Comparison of ENCODE assay signal across 8 mouse cellular contexts in genomic region chr10:53629247-53629917, GRCm38 (mm10). TPM values are rescaled to one million over a fixed set of nuclear protein-coding genes. Genes with fewer than 3 reads are reported as not detected.
DNase-seq lines count a peak whose midpoint lies in the region; ATAC-seq lines count a peak whose summit lies in the region.

No protein-coding gene starts in this region.

- peak overlapping the region; percentile 42 for H3K4me2 ChIP-seq in hindbrain, embryonic 11.5 days (replicated peaks; ENCODE audit: low read depth, low read length)

- H3K4me3 ChIP-seq in hindbrain, embryonic 11.5 days (ENCODE audit: low read depth, low read length) = peak overlapping the region; percentile 66

- H3K27ac ChIP-seq in hindbrain, embryonic 11.5 days (ENCODE audit: low read depth, low read length) = peak overlapping the region; percentile 80

- no peaks in the 10 kb centered on the region for H3K36me3 ChIP-seq in hindbrain, embryonic 11.5 days (ENCODE audit: control insufficient read depth, insufficient read depth, low read length)

- no peaks in the 10 kb centered on the region for H3K9me3 ChIP-seq in hindbrain, embryonic 11.5 days (ENCODE audit: control insufficient read depth, low read length)

- no peaks in the 10 kb centered on the region for H3K27me3 ChIP-seq in hindbrain, embryonic 11.5 days (ENCODE audit: control insufficient read depth, insufficient read depth, low read length)

- H3K9ac ChIP-seq in hindbrain, embryonic 11.5 days (ENCODE audit: low read depth, low read length) = peak overlapping the region; percentile 59

- peak; percentile 82 for ATAC-seq in frontal cortex, adult (ENCODE audit: low TSS enrichment)
- peak; percentile 90 for ATAC-seq in hindbrain, embryonic 11.5 days (ENCODE audit: low FRiP score)

- no peaks in the 10 kb centered on the region for H3K4me1 ChIP-seq in hindbrain, embryonic 11.5 days (replicated peaks; ENCODE audit: control insufficient read depth, insufficient read depth, low read length)

- DNase-seq in MEL-GATA-1-ER (ENCODE audit: extremely low read depth, low read depth) = peak; percentile 62
- DNase-seq in cerebellum, adult 8-10 months = peak; percentile 98
- peak; percentile 94 for DNase-seq in hindbrain, embryonic 11.5 days (ENCODE audit: low spot score)
- peak; percentile 88 to 91 for DNase-seq in layer of hippocampus, postnatal 10 days (ENCODE audit: low spot score in 2 of 2)
- DNase-seq in lung, postnatal 10 days = peak; percentile 93
- DNase-seq in ovary, postnatal 36 days (ENCODE audit: low spot score) = peak; percentile 92
- DNase-seq in thymus, postnatal 25 days = peak; percentile 96

- WGBS in hindbrain, embryonic 11.5 days = under 1% methylated on average over 67 of the region's 67 CpGs

RNA-seq across cellular contexts. Expression of gene Mcm9, which starts 0.9 kb away (rescaled TPM):
- 13.8 and 15.3 TPM in 2 replicates for polyA plus RNA-seq in hindbrain, embryonic 11.5 days (2014; fragmentation: Nextera tagmentation; extraction: Ambion mirVana)
- total RNA-seq in layer of hippocampus, postnatal 10 days (2021) = 1 to 10 TPM; 6.1 to 8.0 TPM

RNA-seq across cellular contexts. Expression of gene Asf1a, which starts 32.8 kb away (rescaled TPM):
- 165 and 167 TPM in 2 replicates for polyA plus RNA-seq in hindbrain, embryonic 11.5 days (2014; fragmentation: Nextera tagmentation; extraction: Ambion mirVana)
- total RNA-seq in layer of hippocampus, postnatal 10 days (2021) = 10 to 100 TPM; 26.5 to 27.5 TPM

Comparison
In these comparisons a context has a peak if more than half of its experiments do, and no peak if none do; other contexts are left out.
1. Peak in every context shown above with its lines: DNase-seq, ATAC-seq, H3K4me3 ChIP-seq and H3K27ac ChIP-seq.